Mouse (Mus musculus) ES-Bruce4 (cell line): ENCODE measurements around the gene Lamb2. TPM values are rescaled to one million over a fixed set of nuclear protein-coding genes. Genes with fewer than 3 reads are reported as not detected.
A peak's percentile ranks its signal among the peaks of the same experiment; 100 is the strongest.

ENCODE experiments used
- H3K27ac ChIP-seq: 2 replicates; pipeline ENCODE4 v1.5.1; 2012; ENCODE audit warnings: low read length, inconsistent platforms; ENCODE audit not compliant: insufficient read depth
- H3K27me3 ChIP-seq: 2 replicates; pipeline ENCODE4 v1.6.1; 2012; ENCODE audit warnings: mild to moderate bottlenecking, low read length, inconsistent platforms; ENCODE audit not compliant: control insufficient read depth, poor library complexity, insufficient read depth, severe bottlenecking
- H3K36me3 ChIP-seq: 2 replicates; pipeline ENCODE4 v1.6.1; 2012; ENCODE audit warnings: inconsistent platforms, mild to moderate bottlenecking, low read length, moderate library complexity; ENCODE audit not compliant: control insufficient read depth, poor library complexity, insufficient read depth, severe bottlenecking
- H3K4me1 ChIP-seq: one replicate; pipeline ENCODE4 v1.8.1; 2011; ENCODE audit warnings: low read length; ENCODE audit not compliant: control insufficient read depth, insufficient read depth
- H3K4me3 ChIP-seq: 2 replicates; pipeline ENCODE4 v1.5.1; 2011; ENCODE audit warnings: low read depth, mild to moderate bottlenecking, low read length
- H3K9ac ChIP-seq: 2 replicates; pipeline ENCODE4 v1.6.1; 2012; ENCODE audit warnings: low read depth, mild to moderate bottlenecking, inconsistent platforms; ENCODE audit not compliant: poor library complexity, severe bottlenecking
- H3K9me3 ChIP-seq: replicated peaks from 2 replicates; pipeline ENCODE4 v1.6.1; 2012; ENCODE audit warnings: mild to moderate bottlenecking, low read length, inconsistent platforms; ENCODE audit not compliant: control insufficient read depth, poor library complexity, insufficient read depth, severe bottlenecking
- CTCF ChIP-seq: IDR thresholded peaks from one replicate; pipeline ENCODE4 v1.8.1; 2011; ENCODE audit warnings: low read depth, low read length
- EP300 ChIP-seq: IDR thresholded peaks from 2 replicates; pipeline ENCODE4 v1.6.1; 2011; ENCODE audit warnings: low read depth, low read length; ENCODE audit not compliant: insufficient read depth
- POLR2A ChIP-seq: IDR thresholded peaks from one replicate; pipeline ENCODE4 v1.8.1; 2011; ENCODE audit warnings: low read length; ENCODE audit not compliant: insufficient read depth
- polyA plus RNA-seq: library from polyadenylated mRNA; stranded (reverse); fragments of >200 nt; gene quantifications from 2 replicates; pipeline ENCODE4 v1.2.4, GENCODE M21; 2011; ENCODE audit warnings: low read depth; ENCODE audit not compliant: missing spikeins, insufficient read depth, insufficient read length

Lamb2 gene
- polyA plus RNA-seq, 1 experiment: 39.0 TPM

- Histone ChIP-seq H3K4me1 (no peaks in the 10 kb centered on the region), H3K36me3 (peaks cover 8% of the 10 kb centered on the region), H3K27ac (no peak overlapping the region), H3K9ac (no peak overlapping the region), H3K4me3 (peak overlapping the region; percentile 23), H3K27me3 (no peaks in the 10 kb centered on the region), H3K9me3 (no peaks in the 10 kb centered on the region)
- no peak for TF ChIP-seq EP300
- TF ChIP-seq CTCF: no peak
Measured at GRCm38 (mm10) chr9:108488403-108488802, 8.9 kb downstream of the Lamb2 start.

- no peak for TF ChIP-seq CTCF
- TF ChIP-seq EP300: no peak
- no peak for TF ChIP-seq POLR2A
- no peak overlapping the region for H3K4me3 ChIP-seq
- H3K4me1 ChIP-seq: no peaks in the 10 kb centered on the region
- H3K27me3 ChIP-seq: no peaks in the 10 kb centered on the region
- H3K9ac ChIP-seq: 0 out of 2 replicates have a peak overlapping the region, but pooled peaks have one; percentile 85
- peak overlapping the region; percentile 88 for H3K27ac ChIP-seq
- H3K36me3 ChIP-seq: peaks cover 16% of the 10 kb centered on the region
- no peaks in the 10 kb centered on the region for H3K9me3 ChIP-seq
Measured at GRCm38 (mm10) chr9:108489215-108489614, 9.7 kb downstream of the Lamb2 start.

DNA sequence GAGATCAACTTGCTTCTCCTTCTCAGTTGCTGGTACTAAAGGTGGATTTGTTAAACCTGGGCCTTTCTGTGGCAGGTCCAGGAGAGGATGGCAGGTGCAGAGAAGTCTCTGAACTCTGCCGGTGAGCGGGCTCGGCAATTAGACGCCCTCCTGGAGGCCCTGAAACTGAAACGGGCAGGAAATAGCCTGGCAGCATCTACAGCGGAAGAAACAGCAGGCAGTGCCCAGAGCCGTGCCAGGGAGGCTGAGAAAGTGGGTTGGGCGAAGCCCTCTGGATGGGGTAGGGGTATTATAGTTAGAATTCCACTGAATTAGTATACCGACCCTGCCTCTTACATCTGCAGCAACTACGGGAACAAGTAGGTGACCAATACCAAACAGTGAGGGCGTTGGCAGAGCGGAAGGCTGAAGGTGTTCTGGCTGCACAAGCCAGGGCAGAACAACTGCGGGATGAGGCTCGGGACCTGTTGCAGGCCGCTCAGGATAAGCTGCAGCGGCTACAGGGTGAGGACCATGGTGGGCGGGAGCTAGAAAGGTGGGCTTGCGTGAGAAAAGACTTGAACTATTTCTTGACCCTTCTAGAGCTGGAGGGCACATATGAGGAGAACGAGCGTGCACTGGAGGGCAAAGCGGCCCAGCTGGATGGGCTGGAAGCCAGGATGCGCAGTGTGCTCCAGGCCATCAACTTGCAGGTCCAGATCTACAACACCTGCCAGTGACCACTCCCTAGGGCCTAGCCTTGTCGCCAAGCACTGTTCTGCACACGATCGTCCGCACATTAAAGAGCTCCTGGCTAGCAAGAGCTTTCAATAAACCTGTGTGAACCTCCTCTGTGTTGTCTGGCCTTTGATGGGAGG is 10.4 kb downstream of the Lamb2 start:
- H3K4me3 ChIP-seq: peak overlapping the region; percentile 78
- no peaks in the 10 kb centered on the region for H3K4me1 ChIP-seq
- no peaks in the 10 kb centered on the region for H3K27me3 ChIP-seq
- peak overlapping the region; percentile 85 for H3K9ac ChIP-seq
- H3K9me3 ChIP-seq: no peaks in the 10 kb centered on the region
- peaks cover 22% of the 10 kb centered on the region for H3K36me3 ChIP-seq
- H3K27ac ChIP-seq: peak overlapping the region; percentile 88
- no peak for TF ChIP-seq CTCF
- peak; percentile 46 for TF ChIP-seq POLR2A
- TF ChIP-seq EP300: no peak

GRCm38 (mm10) chr9:108490559-108491285 is 11.2 kb downstream of the Lamb2 start, which contains the start of gene Usp19:
TSS of gene Usp19 (plus strand) at chr9:108490602.
- Histone ChIP-seq H3K4me1 (no peaks in the 10 kb centered on the region), H3K27ac (peak within 1 kb of the TSS; percentile 88), H3K9ac (peak within 1 kb of the TSS; percentile 85), H3K9me3 (no peaks in the 10 kb centered on the region), H3K27me3 (no peaks in the 10 kb centered on the region), H3K36me3 (peaks cover 28% of the 10 kb centered on the region), H3K4me3 (peak within 1 kb of the TSS; percentile 78)
- TF ChIP-seq EP300: 0 out of 2 replicates have a peak, but pooled peaks have one; percentile 2
- TF ChIP-seq POLR2A: no peak
- no peak for TF ChIP-seq CTCF

DNA sequence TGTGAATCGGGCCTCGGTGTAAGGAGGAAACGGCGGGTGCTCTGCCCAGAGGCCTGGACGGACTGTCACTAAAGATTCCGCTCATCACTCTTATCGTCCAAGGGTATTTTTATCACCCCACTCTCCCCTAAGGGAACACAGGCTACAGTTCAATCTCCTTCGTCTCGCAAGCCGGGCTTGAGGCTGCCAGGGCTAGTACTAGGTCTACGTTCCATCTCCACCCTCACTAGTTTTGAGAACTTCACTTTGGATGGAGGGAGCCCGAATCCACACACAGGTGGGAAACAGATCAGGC is 11.7 kb downstream of the Lamb2 start:
- peak overlapping the region; percentile 85 for H3K9ac ChIP-seq
- peak overlapping the region; percentile 78 for H3K4me3 ChIP-seq
- peaks cover 33% of the 10 kb centered on the region for H3K36me3 ChIP-seq
- H3K4me1 ChIP-seq: no peaks in the 10 kb centered on the region
- no peaks in the 10 kb centered on the region for H3K27me3 ChIP-seq
- peak overlapping the region; percentile 64 for H3K27ac ChIP-seq
- TF ChIP-seq EP300 (no peak), POLR2A (no peak), CTCF (no peak)
- H3K9me3 ChIP-seq: no peaks in the 10 kb centered on the region
